Mouse (Mus musculus) c-Kit-positive CD71-negative TER-119-negative erythroid progenitor cells, embryonic 14.5 days (primary cell): ENCODE measurements around the gene Fsd1.

Source experiments
- DNase-seq: peaks from one replicate; pipeline ENCODE4 v3.0.0-alpha.2; 2013; ENCODE audit warnings: low read depth

Fsd1 gene

GRCm38 (mm10) chr17:55963171-55963570 is 23.1 kb upstream of the Fsd1 start:
- no peak for DNase-seq

DNA sequence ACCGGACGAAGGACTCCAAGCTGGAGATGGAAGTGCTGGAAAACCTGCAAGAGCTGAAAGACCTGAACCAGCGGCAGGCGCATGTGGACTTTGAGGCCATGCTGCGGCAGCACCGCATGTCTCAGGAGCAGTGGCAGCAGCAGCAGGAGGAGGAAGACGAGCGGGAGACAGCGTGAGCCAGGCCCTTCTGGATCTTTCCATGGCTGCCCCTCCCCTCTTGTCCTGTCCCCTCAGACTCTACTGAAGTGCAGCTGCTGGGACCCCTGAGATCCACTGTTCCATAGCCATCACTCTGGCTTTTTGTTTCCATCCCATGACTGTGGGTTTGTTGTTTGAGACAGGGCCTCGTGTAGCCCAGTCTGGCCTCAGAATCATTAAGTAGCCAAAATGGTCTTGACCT is 21.8 kb upstream of the Fsd1 start:
- no peak for DNase-seq

DNA sequence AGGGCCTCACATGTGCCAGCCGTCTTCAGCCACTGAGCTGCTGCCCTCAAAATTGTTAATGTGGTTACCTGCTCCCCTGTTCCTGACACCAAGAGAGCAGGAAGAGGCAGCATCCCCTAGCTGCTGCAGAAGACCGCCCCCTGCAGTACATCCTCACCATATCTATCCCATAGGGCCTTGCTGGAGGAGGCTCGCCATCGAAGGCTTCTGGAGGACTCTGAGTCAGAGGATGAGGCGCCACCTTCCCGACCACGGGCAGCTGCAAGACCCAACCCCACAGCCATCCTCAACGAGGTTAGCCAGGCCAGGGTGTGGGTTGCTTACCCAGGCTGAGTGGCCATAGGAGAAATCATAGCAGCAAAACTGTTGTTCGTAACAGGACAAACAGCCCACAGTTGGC is 21.3 kb upstream of the Fsd1 start:
- no peak for DNase-seq

DNA sequence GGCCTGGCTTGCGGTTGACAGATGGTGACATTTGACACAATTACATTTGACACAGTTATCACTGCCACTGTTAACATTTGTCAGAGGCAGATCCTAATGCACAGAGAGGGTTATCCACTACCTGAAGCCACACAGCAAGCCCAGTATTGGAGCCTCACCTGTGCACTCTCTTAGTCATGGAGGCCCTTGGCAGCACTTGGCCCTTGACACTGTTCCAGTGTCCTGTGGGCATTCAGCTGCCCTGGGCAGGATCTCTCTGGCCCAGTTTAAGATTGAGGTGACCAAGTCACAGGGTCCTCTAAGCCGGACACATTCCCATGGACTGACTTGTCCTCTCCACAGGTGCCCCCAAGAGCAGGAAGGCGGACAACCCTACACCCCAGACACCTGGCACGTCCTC is 19.1 kb upstream of the Fsd1 start:
- DNase-seq: no peak

DNA sequence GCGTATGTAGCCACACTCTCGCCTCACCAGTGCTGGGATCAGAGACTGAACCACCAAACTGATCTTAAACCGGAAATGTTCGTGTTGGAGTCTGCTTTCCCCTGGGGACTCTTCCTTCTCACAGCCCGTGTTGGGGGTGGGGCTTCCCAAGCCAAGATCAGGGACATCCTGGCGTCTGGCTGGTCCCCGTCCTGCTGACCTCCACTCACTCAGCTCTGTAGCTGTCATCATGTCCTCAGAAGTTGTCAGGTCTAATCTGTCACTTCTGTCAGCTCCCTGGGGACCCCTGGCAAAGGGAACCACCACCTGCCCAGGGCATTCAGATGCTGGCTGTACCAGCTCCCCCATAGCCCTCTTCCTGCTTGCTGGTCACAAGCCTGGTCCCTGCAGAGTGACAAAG is 18.1 kb upstream of the Fsd1 start:
- no peak for DNase-seq

GRCm38 (mm10) chr17:55969560-55969959 is 16.7 kb upstream of the Fsd1 start:
- no peak for DNase-seq

GRCm38 (mm10) chr17:55969966-55970891 is 16.1 kb upstream of the Fsd1 start, which contains the start of gene Shd:
Shd (plus strand) TSS chr17:55970467.
- no peak for DNase-seq

GRCm38 (mm10) chr17:55971453-55971852 is 14.9 kb upstream of the Fsd1 start:
- no peak for DNase-seq

GRCm38 (mm10) chr17:55976255-55976862 is 9.9 kb upstream of the Fsd1 start:
- DNase-seq: peak; percentile 65

DNA sequence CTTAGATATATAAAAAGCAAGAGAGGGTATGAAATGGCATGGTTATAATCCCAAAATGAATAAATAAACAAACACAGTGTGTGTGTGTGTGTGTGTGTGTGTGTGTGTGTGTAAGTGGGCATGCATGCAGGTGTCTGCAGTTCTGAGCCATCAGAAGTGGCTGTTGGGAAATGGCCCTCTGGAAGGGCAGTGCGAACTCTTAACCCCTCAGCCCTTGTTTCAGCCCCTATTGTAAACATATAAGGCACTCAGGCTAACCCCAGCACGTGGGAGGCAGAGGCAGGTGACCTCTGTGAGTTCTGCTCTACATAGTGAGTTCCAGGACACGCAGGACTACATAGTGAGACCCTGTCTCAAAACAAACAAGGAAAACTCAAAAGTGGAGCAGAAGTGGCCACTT is 9.0 kb upstream of the Fsd1 start:
- no peak for DNase-seq

DNA sequence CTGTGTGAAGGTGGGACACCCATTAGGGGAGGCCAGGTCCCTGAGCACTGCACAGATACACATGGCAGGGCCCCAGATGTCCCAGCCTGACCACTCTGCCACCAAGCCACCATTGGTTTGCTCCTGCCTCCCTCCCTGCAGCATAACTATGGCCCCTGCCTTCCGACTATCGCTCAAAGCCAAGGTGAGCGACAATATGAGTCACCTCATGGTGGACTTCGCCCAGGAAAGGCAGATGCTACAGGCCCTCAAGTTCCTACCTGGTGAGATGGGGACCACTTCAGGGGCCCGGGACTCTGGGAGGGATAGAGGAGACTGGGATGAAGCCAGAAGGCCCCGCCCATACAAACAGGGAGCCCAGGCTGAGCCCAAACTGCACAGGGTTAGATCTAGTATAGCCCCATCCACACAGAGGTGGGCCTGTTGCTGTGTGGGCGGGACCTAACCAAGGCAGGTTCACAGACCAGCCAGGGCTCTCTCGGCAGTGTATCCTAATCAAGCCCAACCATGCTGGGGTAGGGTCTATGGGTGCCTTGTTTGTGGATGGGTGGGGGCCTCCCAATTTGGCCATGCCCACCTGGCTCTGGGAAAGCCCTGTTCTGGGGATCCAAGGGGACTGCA is 4.1 kb downstream of the Fsd1 start:
- DNase-seq: no peak

GRCm38 (mm10) chr17:55996007-55996406 is 9.7 kb downstream of the Fsd1 start:
- DNase-seq: no peak

GRCm38 (mm10) chr17:55999794-56000499 is 13.6 kb downstream of the Fsd1 start:
- DNase-seq: no peak

- no peak for DNase-seq
Observed at GRCm38 (mm10) chr17:56003000-56003399, 16.7 kb downstream of the Fsd1 start.

GRCm38 (mm10) chr17:56005415-56006061 is 19.2 kb downstream of the Fsd1 start, which contains the start of the genes Stap2 and Mpnd:
Stap2 (minus strand) TSS chr17:56005584.
Mpnd (plus strand) TSS chr17:56005711.
- peak; percentile 56 for DNase-seq

GRCm38 (mm10) chr17:56006956-56007355 is 20.6 kb downstream of the Fsd1 start:
- no peak for DNase-seq

- DNase-seq: no peak
Observed at GRCm38 (mm10) chr17:56007444-56008355, 21.4 kb downstream of the Fsd1 start.

- peak; percentile 87 for DNase-seq
Observed at GRCm38 (mm10) chr17:56008356-56009087, 22.2 kb downstream of the Fsd1 start.

GRCm38 (mm10) chr17:56009088-56009961 is 23.0 kb downstream of the Fsd1 start:
- peak; percentile 82 for DNase-seq
